Mouse (Mus musculus) olfactory bulb, adult 2 months (tissue): ENCODE measurements around the gene Olfr279. TPM values are rescaled to one million over a fixed set of nuclear protein-coding genes. Genes with fewer than 3 reads are reported as not detected.

ENCODE experiments used
- H3K27ac ChIP-seq: fragments of 200-500 bp; 2 replicates; pipeline ENCODE4 v1.5.1; 2012; ENCODE audit warnings: low read depth, low read length; ENCODE audit not compliant: insufficient read depth
- H3K4me1 ChIP-seq: fragments of 200-500 bp; 2 replicates; pipeline ENCODE4 v1.6.1; 2012; ENCODE audit warnings: low read length; ENCODE audit not compliant: control insufficient read depth, insufficient read depth
- H3K4me3 ChIP-seq: fragments of 200-500 bp; 2 replicates; pipeline ENCODE4 v1.5.1; 2012; ENCODE audit warnings: mild to moderate bottlenecking, low read depth, low read length, moderate library complexity; ENCODE audit not compliant: insufficient read depth
- CTCF ChIP-seq: fragments of 200-500 bp; IDR thresholded peaks from 2 replicates; pipeline ENCODE4 v1.5.1; 2012; ENCODE audit warnings: low read depth, mild to moderate bottlenecking, low read length, moderate library complexity; ENCODE audit not compliant: insufficient read depth
- POLR2A ChIP-seq: fragments of 200-500 bp; IDR thresholded peaks from 2 replicates; pipeline ENCODE4 v1.6.1; 2012; ENCODE audit warnings: mild to moderate bottlenecking, low read depth, low read length, moderate library complexity; ENCODE audit not compliant: insufficient read depth
- WGBS: fragments of 180-500 bp; shearing (Covaris S2); methylation state at CpG from one replicate; pipeline ENCODE4 v1.1.7; 2018; 5-methylcytosine and 5-hydroxymethylcytosine counted together
- polyA plus RNA-seq: library from polyadenylated mRNA; stranded (reverse); fragments of >200 nt; gene quantifications from 2 replicates; pipeline ENCODE4 v1.2.4, GENCODE M21; 2012; ENCODE audit warnings: low replicate concordance; ENCODE audit not compliant: missing spikeins, insufficient read depth, insufficient read length

Olfr279 gene
- polyA plus RNA-seq, 1 experiment = not detected

DNA sequence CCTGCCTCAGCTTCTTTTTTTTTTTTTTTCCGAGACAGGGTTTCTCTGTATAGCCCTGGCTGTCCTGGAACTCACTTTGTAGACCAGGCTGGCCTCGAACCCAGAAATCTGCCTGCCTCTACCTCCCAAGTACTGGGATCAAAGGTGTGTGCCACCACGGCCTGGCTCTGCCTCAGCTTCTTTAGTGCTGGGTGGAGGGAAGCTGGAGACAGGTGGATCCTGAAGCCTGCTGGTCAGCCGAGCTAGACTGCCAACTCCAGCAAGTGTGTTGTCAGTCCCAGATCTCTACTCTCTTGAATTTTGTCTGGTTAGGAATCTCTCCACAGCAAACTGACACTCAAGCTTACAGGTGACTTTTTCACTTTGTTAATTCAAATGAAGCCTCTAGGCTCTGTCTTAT lies 43.7 kb downstream of the Olfr279 start:
- H3K4me3 ChIP-seq = no peak overlapping the region
- no peak overlapping the region for H3K27ac ChIP-seq
- no peak for TF ChIP-seq POLR2A
- no peak for TF ChIP-seq CTCF
- WGBS = 89% methylated on average over 4 of the region's 4 CpGs
- H3K4me1 ChIP-seq = peaks cover 10% of the 10 kb centered on the region

DNA sequence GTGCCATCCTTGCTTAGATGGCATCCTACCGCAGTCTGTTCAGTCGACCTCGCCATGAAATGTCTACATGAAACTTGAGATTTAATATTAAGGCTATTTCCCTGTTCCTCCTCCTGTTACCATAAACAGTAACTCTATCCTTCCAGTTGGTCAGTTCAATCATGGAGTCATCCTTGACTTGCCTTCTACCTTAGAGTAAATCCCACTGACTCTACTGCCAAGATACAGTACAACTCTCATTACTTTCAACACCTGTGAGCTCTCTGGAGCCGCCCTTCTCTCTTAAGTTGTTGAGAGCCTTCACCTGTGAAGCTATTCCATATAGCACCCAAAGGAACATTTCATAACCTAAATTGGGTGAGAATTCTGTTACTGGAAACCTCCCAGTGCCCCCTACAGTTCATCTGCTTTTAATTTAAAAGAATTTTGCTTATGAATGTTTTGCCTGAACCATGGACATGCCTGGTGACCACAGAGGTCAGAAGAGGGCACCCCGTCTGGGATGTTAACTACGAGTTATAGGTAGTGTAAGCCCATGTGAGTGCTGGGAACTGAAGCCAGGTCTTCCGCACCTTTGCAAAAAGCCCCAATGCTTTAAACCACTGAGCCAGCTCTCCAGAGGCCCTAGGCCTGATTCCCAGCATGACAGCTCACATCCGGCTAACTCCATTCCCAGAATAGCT lies 44.8 kb downstream of the Olfr279 start:
- TF ChIP-seq POLR2A (no peak), CTCF (no peak)
- Histone ChIP-seq H3K4me3 (no peak overlapping the region), H3K4me1 (peaks cover 6% of the 10 kb centered on the region), H3K27ac (no peak overlapping the region)
- WGBS = 89% methylated on average over 8 of the region's 8 CpGs

DNA sequence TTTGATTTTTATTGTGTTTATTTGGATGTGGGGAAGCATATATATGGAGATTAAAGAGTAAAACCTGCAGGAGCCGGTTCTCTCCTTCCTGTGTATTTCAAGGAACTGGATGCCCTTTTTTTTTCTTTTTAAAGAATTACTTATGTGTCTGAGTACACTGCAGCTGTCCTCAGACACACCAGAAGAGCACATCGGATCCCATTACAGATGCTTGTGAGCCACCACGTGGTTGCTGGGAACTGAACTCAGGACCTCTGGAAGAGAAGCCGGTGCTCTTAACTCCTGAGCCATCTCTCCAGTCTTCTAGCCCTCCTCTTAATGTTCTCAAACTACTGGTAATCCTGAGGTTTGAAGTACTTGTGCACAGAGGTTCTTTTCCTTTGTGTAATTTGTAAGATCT lies 45.7 kb downstream of the Olfr279 start:
- Histone ChIP-seq H3K27ac (no peak overlapping the region), H3K4me1 (0 out of 2 replicates have a peak, but pooled peaks cover under 1% of the 10 kb centered on the region), H3K4me3 (no peak overlapping the region)
- no peak for TF ChIP-seq POLR2A
- TF ChIP-seq CTCF = no peak
- WGBS = 75% methylated on average over 4 of the region's 4 CpGs

DNA sequence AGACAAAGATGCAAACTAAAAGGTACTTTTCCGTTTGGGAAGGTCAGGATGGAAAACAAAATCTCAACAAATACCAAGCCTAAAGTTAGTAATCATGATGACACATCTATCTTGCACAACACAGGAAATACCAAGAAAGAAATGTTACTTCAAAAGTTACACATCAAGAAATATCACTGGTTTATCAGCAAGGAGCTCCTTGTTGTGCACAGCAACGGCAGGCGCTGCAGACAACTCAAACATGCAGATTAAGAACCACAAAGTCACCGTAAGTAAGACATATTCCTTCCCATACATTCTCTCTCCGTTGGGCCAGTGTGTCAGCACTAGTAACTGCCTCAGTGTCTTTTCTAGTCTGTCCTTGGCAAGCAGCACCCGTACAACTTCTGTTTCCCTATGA lies 48.9 kb downstream of the Olfr279 start:
- Histone ChIP-seq H3K27ac (no peak overlapping the region), H3K4me1 (no peaks in the 10 kb centered on the region), H3K4me3 (no peak overlapping the region)
- WGBS = 76% methylated on average over 6 of the region's 6 CpGs
- no peak for TF ChIP-seq POLR2A
- TF ChIP-seq CTCF = no peak

DNA sequence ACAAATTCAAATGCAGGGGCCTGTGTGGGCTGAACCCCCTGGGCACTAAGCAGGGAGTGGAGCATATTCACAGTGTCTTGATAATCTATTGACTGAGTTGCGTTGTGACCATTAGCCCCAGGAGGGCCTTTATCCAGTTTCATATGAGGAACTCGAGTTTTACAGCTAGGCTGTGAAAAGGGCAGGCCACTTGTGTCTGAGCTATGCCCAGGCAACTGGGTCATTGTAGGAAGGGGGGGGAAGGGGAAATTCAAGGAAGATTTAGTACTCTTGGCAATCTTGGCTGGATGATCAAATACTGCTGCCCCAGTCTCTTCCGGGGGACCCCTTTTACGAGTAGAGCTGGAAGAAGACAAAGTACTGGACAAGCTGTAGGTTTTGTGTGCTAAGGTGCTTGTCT lies 51.1 kb downstream of the Olfr279 start:
- no peak overlapping the region for H3K4me3 ChIP-seq
- no peaks in the 10 kb centered on the region for H3K4me1 ChIP-seq
- no peak overlapping the region for H3K27ac ChIP-seq
- WGBS = 59% methylated on average over 4 of the region's 4 CpGs
- TF ChIP-seq CTCF (no peak), POLR2A (no peak)

DNA sequence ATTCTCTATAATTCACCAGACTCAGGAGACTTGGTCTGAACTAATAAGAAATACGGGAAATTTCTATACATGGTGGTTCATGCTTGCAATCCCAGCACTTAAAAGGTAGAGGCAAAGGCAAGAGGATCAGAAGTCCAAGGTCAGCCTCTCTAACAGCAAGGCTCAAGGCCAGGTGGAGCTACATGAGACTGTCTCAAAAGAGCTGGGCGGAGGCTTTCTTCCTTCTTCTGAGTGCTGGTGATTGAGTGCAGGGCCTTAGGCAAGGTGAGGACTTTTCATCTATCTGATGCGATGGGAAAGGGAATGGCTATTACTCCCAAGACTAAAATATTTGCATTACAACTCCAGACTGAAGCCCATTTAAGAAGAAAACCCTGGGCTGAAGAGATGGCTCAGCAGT lies 52.9 kb downstream of the Olfr279 start:
- H3K4me1 ChIP-seq = no peaks in the 10 kb centered on the region
- no peak overlapping the region for H3K4me3 ChIP-seq
- TF ChIP-seq POLR2A = no peak
- TF ChIP-seq CTCF = no peak
- WGBS = 89% methylated on average over 3 of the region's 3 CpGs
- H3K27ac ChIP-seq = no peak overlapping the region

DNA sequence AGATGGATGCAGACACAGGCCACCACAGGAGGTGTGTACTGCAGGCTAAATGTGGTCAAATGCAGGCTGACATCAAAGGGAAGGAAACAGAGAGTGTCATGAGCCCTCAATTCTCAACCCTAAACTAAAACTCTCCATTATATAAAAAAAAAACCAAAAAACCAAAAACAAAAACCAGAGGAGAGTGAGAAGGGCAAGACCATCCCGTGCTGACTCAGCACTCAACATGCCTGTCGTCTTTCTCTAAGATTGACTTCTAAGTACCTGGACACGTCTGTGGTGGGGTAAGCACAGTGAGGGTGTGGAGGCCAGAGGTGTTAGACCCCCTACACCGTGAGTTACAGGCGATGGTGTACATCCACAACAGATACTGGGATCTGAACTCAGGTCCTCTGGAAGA lies 54.6 kb downstream of the Olfr279 start:
- WGBS = 92% methylated on average over 5 of the region's 5 CpGs
- Histone ChIP-seq H3K4me3 (no peak overlapping the region), H3K27ac (no peak overlapping the region), H3K4me1 (no peaks in the 10 kb centered on the region)
- TF ChIP-seq POLR2A = no peak

Other genes with a start within 250 kb of the Olfr279 start
- not detected in 2 replicates for gene H1fnt, start 235.1 kb upstream of the Olfr279 start, polyA plus RNA-seq
- not detected in 2 replicates for gene Zfp641, start 196.2 kb upstream of the Olfr279 start, polyA plus RNA-seq
- not detected in 2 replicates for gene Olfr285, start 175.0 kb upstream of the Olfr279 start, polyA plus RNA-seq
- gene Olfr284, start 151.4 kb upstream of the Olfr279 start, polyA plus RNA-seq = not detected in 2 replicates
- gene Olfr283, start 111.5 kb upstream of the Olfr279 start, polyA plus RNA-seq = not detected in 2 replicates
- gene Olfr282, start 61.2 kb upstream of the Olfr279 start, polyA plus RNA-seq = not detected in 2 replicates
- gene Olfr281, start 39.8 kb upstream of the Olfr279 start, polyA plus RNA-seq = not detected in 2 replicates
- not detected in 2 replicates for gene OR5BS1P, start 22.5 kb upstream of the Olfr279 start, polyA plus RNA-seq
- gene Lalba, start 9.7 kb upstream of the Olfr279 start, polyA plus RNA-seq = not detected in 2 replicates
- not detected in 2 replicates for gene Kansl2, start 41.9 kb downstream of the Olfr279 start, polyA plus RNA-seq
- gene Ccnt1, start 78.5 kb downstream of the Olfr279 start, polyA plus RNA-seq = 109 TPM in 1 of 2 replicates, not detected in the other
- gene 4930415O20Rik, start 78.6 kb downstream of the Olfr279 start, polyA plus RNA-seq = not detected in 2 replicates
- gene Adcy6, start 117.7 kb downstream of the Olfr279 start, polyA plus RNA-seq = 87.5 TPM in 1 of 2 replicates, not detected in the other
- not detected in 2 replicates for gene Cacnb3, start 138.4 kb downstream of the Olfr279 start, polyA plus RNA-seq
- gene Ddx23, start 170.5 kb downstream of the Olfr279 start, polyA plus RNA-seq = not detected in 2 replicates
- gene Rnd1, start 185.1 kb downstream of the Olfr279 start, polyA plus RNA-seq = not detected in 2 replicates
- not detected in 2 replicates for gene Ccdc65, start 215.8 kb downstream of the Olfr279 start, polyA plus RNA-seq
- gene Fkbp11, start 235.8 kb downstream of the Olfr279 start, polyA plus RNA-seq = not detected in 2 replicates